Mouse (Mus musculus) forebrain, embryonic 12.5 days (tissue): ENCODE data around the gene P2ry14. TPM values are rescaled to one million over a fixed set of nuclear protein-coding genes. Genes with fewer than 3 reads are reported as not detected.
"Not testable (repeated sequence)": the region's sequence is repeated elsewhere in the genome, so short reads cannot be mapped to it uniquely, and the experiment has no call there.

ENCODE experiments used
- ATAC-seq: fragments of 200-750 bp; cut with Nextera tagmentation; 2 replicates; pipeline ENCODE4 v1.8.0; 2017; ENCODE audit warnings: moderate TSS enrichment; ENCODE audit not compliant: low FRiP score
- H3K27ac ChIP-seq: fragments of 300-500 bp; sonication (generic); 2 replicates; pipeline ENCODE4 v1.5.1; 2016; ENCODE audit warnings: mild to moderate bottlenecking
- H3K27me3 ChIP-seq: fragments of 300-500 bp; sonication (generic); 2 replicates; pipeline ENCODE4 v1.6.1; 2016; ENCODE audit warnings: mild to moderate bottlenecking
- H3K36me3 ChIP-seq: fragments of 300-500 bp; sonication (generic); replicated peaks from 2 replicates; pipeline ENCODE4 v1.6.1; 2016; ENCODE audit warnings: mild to moderate bottlenecking
- H3K4me1 ChIP-seq: fragments of 300-500 bp; sonication (generic); 2 replicates; pipeline ENCODE4 v1.6.1; 2016
- H3K4me2 ChIP-seq: fragments of 300-500 bp; sonication (generic); 2 replicates; pipeline ENCODE4 v1.6.1; 2016; ENCODE audit warnings: mild to moderate bottlenecking, moderate library complexity
- H3K4me3 ChIP-seq: fragments of 300-500 bp; sonication (generic); replicated peaks from 2 replicates; pipeline ENCODE4 v1.5.1; 2016; ENCODE audit warnings: mild to moderate bottlenecking
- H3K9ac ChIP-seq: fragments of 300-500 bp; sonication (generic); 2 replicates; pipeline ENCODE4 v1.6.1; 2016; ENCODE audit warnings: mild to moderate bottlenecking
- H3K9me3 ChIP-seq: fragments of 300-500 bp; sonication (generic); 2 replicates; pipeline ENCODE4 v1.6.1; 2016
- WGBS: fragments of 180-500 bp; shearing (Covaris S2); methylation state at CpG from one replicate; pipeline ENCODE4 v1.1.7; 2016; 5-methylcytosine and 5-hydroxymethylcytosine counted together
- polyA plus RNA-seq: library from polyadenylated mRNA; unstranded; fragments of >200 nt; fragmentation: Nextera tagmentation; extraction: Ambion mirVana; gene quantifications from 2 replicates; pipeline ENCODE4 v1.2.1, GENCODE M21; 2016

The P2ry14 gene
- polyA plus RNA-seq, 1 experiment from 2014 or later: 3.4 TPM

DNA sequence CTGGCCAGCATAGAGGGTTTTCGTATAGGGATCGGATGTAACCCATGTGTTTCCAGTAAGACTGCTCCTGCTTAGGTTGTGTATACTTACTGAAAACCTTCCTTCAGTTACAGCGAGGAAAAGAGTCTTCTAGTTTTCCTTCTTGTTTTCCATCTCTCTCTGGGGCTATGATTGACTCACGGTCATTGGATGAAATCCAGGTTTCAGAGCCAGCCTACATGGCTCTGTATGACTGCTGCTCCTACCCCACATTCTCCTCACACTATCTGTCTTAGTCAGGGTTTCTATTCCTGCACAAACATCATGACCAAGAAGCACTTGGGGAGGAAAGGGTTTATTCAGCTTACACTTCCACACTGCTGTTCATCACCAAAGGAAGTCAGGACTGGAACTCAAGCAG is 12.5 kb downstream of the P2ry14 start:
- H3K9me3 ChIP-seq, H3K27me3 ChIP-seq, H3K4me2 ChIP-seq, H3K27ac ChIP-seq, H3K4me1 ChIP-seq, ATAC-seq, H3K9ac ChIP-seq, H3K36me3 ChIP-seq, H3K4me3 ChIP-seq: not testable (repeated sequence)
- WGBS: 90% methylated on average over 4 of the region's 4 CpGs

DNA sequence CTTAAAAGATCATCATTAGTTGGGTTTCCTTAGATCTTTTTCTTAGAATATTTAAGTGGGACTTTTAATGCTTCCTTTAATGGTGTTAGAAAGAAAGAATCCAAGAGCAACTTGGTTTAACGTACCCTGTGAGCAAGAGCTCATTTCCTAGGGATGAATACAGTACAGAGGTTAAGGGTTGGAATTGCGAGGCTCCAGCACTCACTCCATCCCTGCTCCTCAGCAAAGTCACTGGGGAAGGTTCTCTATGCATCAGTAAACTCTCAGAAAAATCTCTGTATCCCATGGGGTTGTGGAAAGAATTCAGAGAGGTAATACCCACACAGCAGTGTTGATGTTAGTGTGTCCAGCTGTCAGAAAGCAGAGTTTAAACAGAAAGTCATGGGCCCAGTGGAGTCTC is 13.3 kb downstream of the P2ry14 start:
- WGBS: 89% methylated on average over 2 of the region's 2 CpGs
- no peaks in the 10 kb centered on the region for H3K27me3 ChIP-seq
- no peaks in the 10 kb centered on the region for H3K4me1 ChIP-seq
- no peaks in the 10 kb centered on the region for H3K9me3 ChIP-seq
- H3K4me3 ChIP-seq: no peak overlapping the region
- H3K9ac ChIP-seq: no peak overlapping the region
- no peak overlapping the region for H3K4me2 ChIP-seq
- ATAC-seq: no peak
- H3K36me3 ChIP-seq: no peaks in the 10 kb centered on the region
- H3K27ac ChIP-seq: no peak overlapping the region

DNA sequence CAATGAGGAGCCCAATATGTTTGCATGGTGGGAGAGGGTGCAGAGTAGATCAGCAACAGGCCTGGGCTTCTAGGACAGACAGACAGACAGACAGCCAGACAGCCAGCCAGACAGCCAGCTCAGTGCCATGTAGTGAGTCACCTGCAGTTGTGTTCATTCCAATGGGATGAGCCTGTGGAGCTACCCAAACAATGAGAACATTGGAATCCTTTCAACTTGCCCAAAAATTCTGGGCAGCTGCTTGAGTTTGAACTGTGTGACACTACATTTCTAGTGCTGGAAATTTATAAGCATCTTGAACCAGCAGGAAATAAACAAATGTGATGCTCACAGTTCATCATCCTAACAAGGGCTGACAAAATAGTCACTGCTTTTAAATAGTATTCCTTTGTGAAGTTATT is 13.8 kb downstream of the P2ry14 start:
- Histone ChIP-seq H3K9ac (no peak overlapping the region), H3K4me2 (no peak overlapping the region), H3K27me3 (no peaks in the 10 kb centered on the region), H3K4me3 (no peak overlapping the region), H3K27ac (no peak overlapping the region), H3K9me3 (no peaks in the 10 kb centered on the region), H3K36me3 (no peaks in the 10 kb centered on the region), H3K4me1 (no peaks in the 10 kb centered on the region)
- ATAC-seq: no peak; the same call in 1 of the 2 replicates

DNA sequence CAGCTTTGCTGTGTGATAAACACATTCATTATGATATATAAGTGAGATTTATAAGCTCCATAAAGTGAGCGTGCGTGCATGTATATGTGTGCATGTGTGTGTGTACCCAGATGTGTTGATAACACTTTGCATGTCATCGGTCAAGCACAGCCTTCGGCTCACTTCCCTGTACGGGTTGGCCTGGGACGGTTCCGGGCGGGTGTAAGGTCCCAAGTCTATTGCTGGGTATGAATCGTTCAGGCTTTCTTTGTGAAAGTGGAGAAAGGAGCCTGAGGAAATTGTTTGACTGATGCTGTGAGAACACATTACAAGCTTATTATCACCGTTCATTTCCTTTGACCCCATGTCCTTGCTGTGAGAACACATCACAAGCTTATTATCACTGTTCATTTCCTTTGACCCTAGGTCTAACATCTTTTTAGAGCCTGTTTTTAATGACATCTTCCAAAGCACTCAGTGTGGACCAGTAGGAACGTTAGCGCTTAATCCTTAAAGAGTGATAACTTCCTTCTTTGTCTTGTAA is 14.4 kb downstream of the P2ry14 start:
- Histone ChIP-seq H3K9me3 (no peaks in the 10 kb centered on the region), H3K4me2 (no peak overlapping the region), H3K9ac (no peak overlapping the region), H3K36me3 (no peaks in the 10 kb centered on the region), H3K27ac (no peak overlapping the region), H3K27me3 (no peaks in the 10 kb centered on the region), H3K4me3 (no peak overlapping the region), H3K4me1 (no peaks in the 10 kb centered on the region)
- ATAC-seq: peak; percentile 30; the same call in 1 of the 2 replicates
- 65% methylated on average over 12 of the region's 12 CpGs for WGBS

DNA sequence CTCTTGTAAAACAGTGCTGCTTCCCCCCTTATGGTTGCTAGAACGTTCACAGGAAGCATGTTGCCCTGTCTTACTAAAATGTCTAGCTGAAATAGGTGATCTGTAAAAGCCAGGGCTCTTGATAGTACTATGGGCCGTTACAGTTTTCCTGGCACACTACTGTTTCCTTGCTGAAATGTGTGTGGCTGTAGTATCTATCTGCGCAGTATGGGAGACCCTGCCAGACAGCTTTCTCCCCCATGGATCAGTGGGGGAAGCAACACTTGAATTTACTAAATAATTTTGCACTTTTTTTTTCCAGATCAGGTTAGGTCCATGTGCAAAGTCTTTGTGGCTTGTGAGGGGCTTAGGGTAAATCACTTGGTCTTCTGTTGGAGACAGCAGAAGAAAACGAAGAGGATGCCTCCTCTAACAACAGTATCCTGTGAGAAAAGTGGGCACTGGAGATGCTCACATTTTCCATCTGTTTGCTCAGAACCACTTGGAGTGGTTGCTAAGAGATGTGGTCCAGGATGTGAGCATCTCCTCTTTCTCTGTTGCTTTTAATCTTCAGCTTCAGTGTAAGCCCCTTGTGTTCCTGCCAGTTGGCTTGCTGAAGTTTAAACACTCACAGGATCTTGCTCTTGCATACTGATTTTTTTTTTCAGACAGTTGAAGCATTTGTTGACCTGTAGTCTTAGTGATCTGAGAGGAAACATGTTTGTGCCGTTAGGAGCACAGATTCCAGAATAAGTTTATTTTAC is 17.3 kb downstream of the P2ry14 start:
- no peak for ATAC-seq
- Histone ChIP-seq H3K9ac (no peak overlapping the region), H3K4me2 (no peak overlapping the region), H3K4me1 (no peaks in the 10 kb centered on the region), H3K27me3 (no peaks in the 10 kb centered on the region), H3K9me3 (no peaks in the 10 kb centered on the region), H3K4me3 (no peak overlapping the region), H3K27ac (no peak overlapping the region), H3K36me3 (no peaks in the 10 kb centered on the region)
- 78% methylated on average over 5 of the region's 5 CpGs for WGBS

DNA sequence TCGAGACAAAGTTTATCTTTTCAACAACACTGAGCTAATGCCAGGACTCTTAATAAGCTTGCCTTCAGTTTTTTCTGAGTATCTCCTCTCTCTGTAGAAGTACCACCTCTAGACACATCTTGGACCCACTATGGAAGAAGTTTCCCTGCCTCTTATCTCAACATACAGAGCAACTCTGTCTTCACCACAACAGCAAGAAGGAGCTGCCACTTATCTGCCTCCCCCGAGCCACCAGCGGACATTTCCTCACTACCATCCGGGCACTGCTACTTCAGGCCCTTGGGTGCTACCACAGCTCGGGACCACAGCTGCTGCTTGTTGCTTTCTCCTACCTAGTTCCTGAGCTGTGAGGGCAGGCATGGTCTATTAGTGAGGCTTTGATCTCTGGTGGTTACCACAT is 20.2 kb downstream of the P2ry14 start:
- H3K4me2 ChIP-seq: no peak overlapping the region
- no peak for ATAC-seq
- no peaks in the 10 kb centered on the region for H3K4me1 ChIP-seq
- no peaks in the 10 kb centered on the region for H3K36me3 ChIP-seq
- no peak overlapping the region for H3K9ac ChIP-seq
- H3K27me3 ChIP-seq: no peaks in the 10 kb centered on the region
- H3K27ac ChIP-seq: no peak overlapping the region
- no peak overlapping the region for H3K4me3 ChIP-seq
- no peaks in the 10 kb centered on the region for H3K9me3 ChIP-seq
- 93% methylated on average over 5 of the region's 5 CpGs for WGBS

DNA sequence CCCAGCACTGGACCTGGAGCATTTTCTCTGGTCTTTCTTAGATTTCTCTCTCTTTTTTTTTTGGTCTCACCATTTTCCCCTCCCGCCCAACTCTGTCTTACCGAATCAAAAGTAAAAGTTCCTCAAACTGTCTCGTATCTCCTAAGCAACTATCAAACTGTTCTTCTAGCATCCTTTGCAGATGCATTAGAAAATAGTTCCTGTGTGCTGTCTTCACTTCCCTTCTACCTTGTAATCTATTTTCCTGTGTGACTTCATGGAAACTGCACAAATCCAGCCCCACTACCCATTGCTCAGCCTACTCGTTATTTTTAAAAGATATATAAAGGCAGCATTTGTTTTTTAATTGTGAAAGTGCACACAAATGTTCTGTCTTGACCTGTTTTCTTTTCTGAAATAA is 21.5 kb downstream of the P2ry14 start:
- 86% methylated on average over 4 of the region's 4 CpGs for WGBS
- no peak for ATAC-seq
- Histone ChIP-seq H3K4me1 (no peaks in the 10 kb centered on the region), H3K4me3 (no peak overlapping the region), H3K9me3 (no peaks in the 10 kb centered on the region), H3K27ac (no peak overlapping the region), H3K4me2 (no peak overlapping the region), H3K9ac (no peak overlapping the region), H3K27me3 (no peaks in the 10 kb centered on the region), H3K36me3 (no peaks in the 10 kb centered on the region)

DNA sequence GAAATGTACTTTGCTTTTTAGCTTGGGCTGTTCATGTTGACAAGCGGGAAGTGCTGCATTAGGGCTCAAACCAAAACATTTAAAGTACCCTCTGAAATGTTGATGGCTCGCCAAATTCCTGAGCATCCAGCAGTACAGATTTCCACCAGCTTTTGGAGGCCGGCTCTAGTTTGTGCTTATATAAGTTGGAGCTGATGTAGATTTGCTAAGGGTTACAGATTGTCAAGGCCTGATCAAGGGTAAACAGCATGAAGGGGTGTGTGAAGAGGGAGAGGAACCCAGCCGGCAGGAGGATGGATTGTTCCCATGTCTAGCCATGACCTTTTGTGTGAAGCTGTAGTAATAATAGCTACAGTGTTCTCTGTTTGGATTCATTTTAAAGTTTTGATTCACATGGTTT is 22.3 kb downstream of the P2ry14 start:
- Histone ChIP-seq H3K4me1 (no peaks in the 10 kb centered on the region), H3K36me3 (no peaks in the 10 kb centered on the region), H3K9me3 (no peaks in the 10 kb centered on the region), H3K4me2 (no peak overlapping the region), H3K9ac (no peak overlapping the region), H3K4me3 (no peak overlapping the region), H3K27ac (no peak overlapping the region), H3K27me3 (no peaks in the 10 kb centered on the region)
- 83% methylated on average over 4 of the region's 4 CpGs for WGBS
- ATAC-seq: no peak

DNA sequence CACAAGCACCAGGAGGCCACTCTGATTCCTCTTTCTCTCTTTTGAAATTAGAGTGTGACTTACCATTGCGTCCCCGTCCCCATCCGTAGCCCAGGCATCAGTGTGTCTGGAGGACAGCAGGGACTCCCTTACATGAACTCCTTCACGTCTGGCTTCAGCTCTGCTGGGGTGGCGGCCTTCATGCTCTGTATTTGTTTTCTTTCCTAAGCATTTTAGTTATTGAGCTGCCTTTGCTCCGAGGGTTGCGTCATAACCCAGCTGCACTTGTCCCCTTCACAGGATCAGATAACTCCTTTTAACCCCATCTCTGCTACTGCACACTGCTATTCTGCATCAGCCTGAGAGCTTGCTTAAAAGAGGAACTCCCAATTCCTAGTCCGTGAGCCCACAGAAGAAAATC is 23.0 kb downstream of the P2ry14 start:
- Histone ChIP-seq H3K27me3 (no peaks in the 10 kb centered on the region), H3K4me3 (no peak overlapping the region), H3K27ac (no peak overlapping the region), H3K4me2 (no peak overlapping the region), H3K9me3 (no peaks in the 10 kb centered on the region), H3K9ac (no peak overlapping the region), H3K4me1 (no peaks in the 10 kb centered on the region), H3K36me3 (no peaks in the 10 kb centered on the region)
- no peak for ATAC-seq
- WGBS: 79% methylated on average over 8 of the region's 8 CpGs

DNA sequence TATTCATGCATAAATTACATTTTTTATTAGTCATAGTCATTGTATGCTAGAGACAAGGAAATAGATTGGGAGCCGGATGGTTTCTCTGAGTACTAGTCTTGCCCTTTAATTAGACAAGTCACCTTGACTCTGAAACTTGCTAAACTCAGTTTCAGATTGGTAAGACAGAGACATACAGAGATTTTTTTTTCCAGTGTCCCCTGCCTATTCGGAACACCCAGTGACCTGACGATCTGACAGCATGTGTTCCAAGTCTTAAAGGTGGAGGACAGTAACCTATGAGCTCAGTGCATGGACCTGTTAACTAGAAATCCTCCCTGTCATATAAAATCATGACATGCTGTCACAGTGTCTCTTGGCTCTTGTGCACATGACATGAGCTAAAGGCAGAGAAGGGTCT is 23.9 kb downstream of the P2ry14 start:
- no peaks in the 10 kb centered on the region for H3K36me3 ChIP-seq
- ATAC-seq: no peak
- no peaks in the 10 kb centered on the region for H3K4me1 ChIP-seq
- WGBS: 87% methylated on average over 3 of the region's 3 CpGs
- no peak overlapping the region for H3K4me3 ChIP-seq
- no peak overlapping the region for H3K27ac ChIP-seq
- no peak overlapping the region for H3K4me2 ChIP-seq
- H3K9me3 ChIP-seq: no peaks in the 10 kb centered on the region
- H3K27me3 ChIP-seq: no peaks in the 10 kb centered on the region
- no peak overlapping the region for H3K9ac ChIP-seq

DNA sequence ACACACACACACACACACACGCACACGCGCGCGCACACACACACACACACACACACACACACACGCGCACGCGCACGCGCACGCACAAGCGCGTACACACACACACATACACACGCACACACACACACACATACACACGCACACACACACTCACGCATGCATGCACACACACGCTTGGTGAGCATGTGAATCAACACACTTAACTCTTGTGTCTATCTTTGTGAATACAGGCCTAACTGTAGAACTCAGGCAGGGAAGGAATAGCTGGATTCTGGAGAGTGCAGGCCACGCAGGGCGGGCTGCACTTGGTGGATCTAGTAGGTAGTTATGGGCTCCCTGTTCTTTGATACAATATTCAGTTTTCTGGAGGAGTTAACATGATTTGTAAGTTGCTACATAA is 24.7 kb downstream of the P2ry14 start:
- H3K36me3 ChIP-seq: no peaks in the 10 kb centered on the region
- no peak for ATAC-seq
- no peak overlapping the region for H3K4me3 ChIP-seq
- no peaks in the 10 kb centered on the region for H3K9me3 ChIP-seq
- no peaks in the 10 kb centered on the region for H3K27me3 ChIP-seq
- H3K9ac ChIP-seq: no peak overlapping the region
- no peaks in the 10 kb centered on the region for H3K4me1 ChIP-seq
- WGBS: 89% methylated on average over 20 of the region's 20 CpGs
- H3K4me2 ChIP-seq: no peak overlapping the region
- no peak overlapping the region for H3K27ac ChIP-seq

DNA sequence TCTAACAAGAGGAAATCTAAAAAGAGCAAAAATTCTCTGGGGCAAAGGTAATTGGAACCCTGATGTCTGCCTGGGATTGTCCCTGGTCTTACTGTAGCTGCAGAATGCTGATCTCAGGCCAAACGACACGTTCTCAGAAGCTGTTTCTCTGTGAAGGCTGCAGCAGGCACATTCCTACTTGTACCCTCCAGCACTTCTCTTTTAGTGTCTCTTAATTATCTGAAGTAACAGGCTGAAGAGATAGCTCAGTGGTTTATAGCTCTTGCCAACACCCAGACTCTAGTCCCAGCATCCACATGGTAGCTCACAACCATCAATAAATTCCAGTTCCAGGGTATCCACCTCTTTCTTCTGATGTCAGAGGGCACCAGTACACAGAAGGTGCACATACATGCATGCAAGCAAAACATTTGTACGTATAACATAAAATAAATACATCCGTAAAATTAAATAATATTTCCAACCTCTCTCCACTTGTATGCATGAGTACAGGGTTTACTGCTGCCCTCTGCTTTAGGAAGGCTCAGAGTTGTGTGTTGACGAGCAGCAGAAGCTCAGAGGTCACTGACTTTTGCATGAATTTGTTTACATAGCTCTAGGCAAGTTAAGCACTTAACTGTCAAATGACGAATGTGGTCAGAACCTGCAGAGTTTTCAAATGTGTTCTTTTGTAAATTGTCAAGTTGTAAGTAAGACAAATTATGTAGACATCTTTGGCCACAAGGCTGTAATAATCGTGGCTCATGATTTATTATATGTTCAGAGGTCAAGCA is 27.4 kb downstream of the P2ry14 start:
- H3K36me3 ChIP-seq: no peaks in the 10 kb centered on the region
- no peak overlapping the region for H3K4me2 ChIP-seq
- no peak for ATAC-seq
- H3K4me1 ChIP-seq: peaks cover 3% of the 10 kb centered on the region
- no peak overlapping the region for H3K27ac ChIP-seq
- H3K27me3 ChIP-seq: no peaks in the 10 kb centered on the region
- H3K9me3 ChIP-seq: no peaks in the 10 kb centered on the region
- H3K4me3 ChIP-seq: no peak overlapping the region
- H3K9ac ChIP-seq: no peak overlapping the region
- WGBS: 77% methylated on average over 7 of the region's 7 CpGs

DNA sequence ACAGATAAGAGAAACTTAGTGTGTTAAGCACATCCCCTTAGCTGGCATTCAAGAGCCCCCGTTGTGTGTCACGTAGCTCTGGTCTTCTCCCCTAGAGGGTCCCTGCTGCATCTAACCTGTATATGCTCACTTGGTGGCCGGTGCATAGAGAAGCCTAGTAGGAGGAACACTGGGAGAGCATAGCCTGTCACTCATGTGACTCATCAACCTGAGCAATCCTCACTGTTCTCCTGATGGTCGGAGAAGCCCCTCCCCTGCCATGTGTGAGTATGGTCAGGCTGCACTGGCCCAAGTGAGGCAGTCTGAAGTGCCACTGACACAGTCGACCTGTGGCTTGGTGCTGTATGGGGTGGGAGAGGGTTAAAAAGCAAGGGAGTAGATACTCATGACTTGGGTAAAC is 28.4 kb downstream of the P2ry14 start:
- Histone ChIP-seq H3K27me3 (no peaks in the 10 kb centered on the region), H3K27ac (no peak overlapping the region), H3K36me3 (no peaks in the 10 kb centered on the region), H3K9ac (no peak overlapping the region), H3K4me2 (no peak overlapping the region), H3K9me3 (no peaks in the 10 kb centered on the region), H3K4me1 (peaks cover 4% of the 10 kb centered on the region), H3K4me3 (no peak overlapping the region)
- ATAC-seq: no peak
- WGBS: 78% methylated on average over 5 of the region's 5 CpGs
